Mouse (Mus musculus) bone marrow, adult 2 months (tissue): ENCODE measurements around the gene U2surp.

Experiments
- CTCF ChIP-seq: fragments of 200-500 bp; IDR thresholded peaks from 2 replicates; pipeline ENCODE4 v1.5.1; 2011; ENCODE audit warnings: low read length, control low read depth; ENCODE audit not compliant: control insufficient read depth, insufficient read depth
- POLR2A ChIP-seq: fragments of 200-500 bp; IDR thresholded peaks from 2 replicates; pipeline ENCODE4 v1.6.1; 2011; ENCODE audit warnings: low read depth, mild to moderate bottlenecking, control low read depth, low read length, borderline replicate concordance; ENCODE audit not compliant: control insufficient read depth

- TF ChIP-seq CTCF, result no peak
- TF ChIP-seq POLR2A, result no peak
Measured at GRCm38 (mm10) chr9:95541208-95541607, 29.4 kb upstream of the U2surp start.
